Mouse (Mus musculus) erythroblast, embryonic 14.5 days (primary cell): ENCODE results near the gene Nrxn3. TPM values are rescaled to one million over a fixed set of nuclear protein-coding genes. Genes with fewer than 3 reads are reported as not detected.

Experiments used
- H3K27me3 ChIP-seq: 2 replicates; pipeline ENCODE4 v1.6.1; 2012; ENCODE audit warnings: inconsistent platforms; ENCODE audit not compliant: control insufficient read depth
- H3K36me3 ChIP-seq: 2 replicates; pipeline ENCODE4 v1.6.1; 2012; ENCODE audit warnings: mild to moderate bottlenecking, inconsistent platforms; ENCODE audit not compliant: control insufficient read depth
- H3K4me1 ChIP-seq: 2 replicates; pipeline ENCODE4 v1.6.1; 2012; ENCODE audit warnings: inconsistent platforms; ENCODE audit not compliant: control insufficient read depth
- H3K4me3 ChIP-seq: replicated peaks from 2 replicates; pipeline ENCODE3; 2012; ENCODE audit warnings: moderate library complexity, mild to moderate bottlenecking, inconsistent platforms
- H3K9me3 ChIP-seq: 2 replicates; pipeline ENCODE4 v1.6.1; 2012; ENCODE audit warnings: low read length, inconsistent platforms, mixed read lengths; ENCODE audit not compliant: control insufficient read depth
- GATA1 ChIP-seq: IDR thresholded peaks from 2 replicates; pipeline ENCODE4 v1.6.1; 2012; ENCODE audit warnings: low read length, inconsistent platforms, mixed read lengths
- TAL1 ChIP-seq: IDR thresholded peaks from 3 replicates; pipeline ENCODE4 v1.6.1; 2012; ENCODE audit warnings: low read length, inconsistent platforms, mixed read lengths
- polyA plus RNA-seq: library from polyadenylated mRNA; stranded (reverse); fragments of >175 nt; gene quantifications from 2 replicates; pipeline ENCODE4 v1.2.3, GENCODE M21; 2012

Gene Nrxn3
- polyA plus RNA-seq, 1 experiment, result not detected

DNA sequence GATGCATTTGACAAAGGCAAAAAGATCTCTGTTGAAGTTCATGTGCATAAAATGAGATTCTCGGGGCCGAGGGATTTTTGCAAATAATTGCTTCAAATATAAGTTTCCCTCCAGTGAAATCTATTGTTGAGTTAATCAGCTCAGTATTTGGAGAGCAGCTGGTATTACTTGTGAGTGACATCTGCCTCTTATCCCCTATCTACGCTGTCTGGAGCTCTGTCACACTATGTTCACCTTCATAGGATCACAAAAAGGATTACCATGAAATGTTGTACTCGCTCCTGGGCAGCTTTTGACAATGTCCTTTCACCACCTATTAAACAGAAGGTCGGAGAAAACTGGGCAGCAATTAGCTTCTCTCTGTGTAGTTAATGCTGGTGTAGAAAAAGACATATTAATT lies 1259.8 kb downstream of the Nrxn3 start:
- H3K36me3 ChIP-seq, result no peaks in the 10 kb centered on the region
- TF ChIP-seq TAL1 (no peak), GATA1 (no peak)
- no peaks in the 10 kb centered on the region for H3K4me1 ChIP-seq
- no peak overlapping the region for H3K4me3 ChIP-seq
- peaks cover 5% of the 10 kb centered on the region for H3K9me3 ChIP-seq
- H3K27me3 ChIP-seq, result no peaks in the 10 kb centered on the region

DNA sequence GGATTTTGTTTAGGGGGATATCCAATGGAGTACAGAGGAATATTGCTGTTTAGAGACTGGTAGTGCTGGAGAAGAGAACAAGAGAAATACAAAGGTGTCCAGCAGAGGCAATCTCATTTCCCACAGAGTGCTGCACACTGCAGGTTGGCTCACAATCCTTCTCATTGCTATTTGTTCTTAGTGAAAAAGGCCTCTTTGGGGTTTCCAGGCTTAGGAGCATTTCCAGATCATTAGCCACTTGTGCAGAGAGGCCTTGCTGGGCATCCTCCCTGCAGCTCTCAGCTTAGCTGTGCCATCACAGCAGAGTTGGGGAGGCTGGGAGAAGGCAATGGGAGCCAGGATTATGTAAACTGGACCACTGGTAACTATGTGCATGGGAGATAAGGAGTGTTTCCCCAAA lies 1260.7 kb downstream of the Nrxn3 start:
- Histone ChIP-seq H3K4me1 (no peaks in the 10 kb centered on the region), H3K4me3 (no peak overlapping the region), H3K36me3 (no peaks in the 10 kb centered on the region), H3K27me3 (no peaks in the 10 kb centered on the region), H3K9me3 (peaks cover 5% of the 10 kb centered on the region)
- TF ChIP-seq GATA1 (no peak), TAL1 (no peak)

DNA sequence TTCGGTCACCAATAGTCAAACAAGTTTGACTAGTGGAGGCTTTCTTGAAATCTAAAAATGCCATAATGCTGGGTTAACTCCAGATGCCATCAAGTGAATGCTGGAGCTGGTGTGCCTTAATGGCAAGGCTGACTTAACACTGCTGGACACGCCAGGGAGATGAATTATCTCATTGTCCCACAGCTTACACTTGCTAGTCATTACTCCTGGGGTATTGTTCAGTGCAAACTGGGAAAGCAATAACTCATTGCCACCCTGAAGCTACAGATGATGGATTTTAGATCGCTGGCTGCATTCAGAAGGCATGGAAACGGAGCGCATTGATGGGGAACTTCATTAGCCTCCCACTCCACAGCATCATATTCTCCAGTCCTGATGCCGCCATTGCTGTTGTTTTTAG lies 1263.5 kb downstream of the Nrxn3 start:
- no peaks in the 10 kb centered on the region for H3K27me3 ChIP-seq
- peaks cover 5% of the 10 kb centered on the region for H3K9me3 ChIP-seq
- TF ChIP-seq TAL1 (no peak), GATA1 (no peak)
- no peak overlapping the region for H3K4me3 ChIP-seq
- no peaks in the 10 kb centered on the region for H3K4me1 ChIP-seq
- H3K36me3 ChIP-seq, result no peaks in the 10 kb centered on the region

GRCm38 (mm10) chr12:89993273-89993672 lies 1270.6 kb downstream of the Nrxn3 start:
- TF ChIP-seq TAL1 (no peak), GATA1 (no peak)
- H3K36me3 ChIP-seq, result no peaks in the 10 kb centered on the region

DNA sequence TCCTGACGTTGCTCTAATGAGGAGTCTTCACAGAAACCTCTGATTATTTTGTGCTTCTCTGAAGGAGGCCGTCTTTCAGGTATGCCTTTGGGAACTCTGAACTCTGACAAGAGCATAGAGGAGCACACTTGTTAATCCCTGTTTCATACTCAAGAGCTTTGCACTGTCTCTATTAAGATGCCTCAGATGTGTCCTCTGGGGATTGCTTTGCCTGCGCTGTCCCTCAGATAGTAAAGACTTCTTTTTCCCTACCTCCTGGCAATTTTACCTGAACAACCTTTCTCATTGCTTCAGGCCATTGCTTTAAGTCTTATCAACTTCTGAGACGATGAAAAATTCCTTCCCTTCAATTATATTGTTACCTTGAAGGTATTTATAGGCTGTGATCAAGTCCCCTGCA lies 1272.7 kb downstream of the Nrxn3 start:
- Histone ChIP-seq H3K4me3 (no peak overlapping the region), H3K36me3 (no peaks in the 10 kb centered on the region)
- no peak for TF ChIP-seq TAL1
- no peak for TF ChIP-seq GATA1

More at GRCm38 (mm10) chr12:89993273-89993672, 1270.6 kb downstream of the Nrxn3 start:
- Histone ChIP-seq H3K9me3 (no peaks in the 10 kb centered on the region), H3K27me3 (no peaks in the 10 kb centered on the region), H3K4me3 (no peak overlapping the region), H3K4me1 (no peaks in the 10 kb centered on the region)

DNA sequence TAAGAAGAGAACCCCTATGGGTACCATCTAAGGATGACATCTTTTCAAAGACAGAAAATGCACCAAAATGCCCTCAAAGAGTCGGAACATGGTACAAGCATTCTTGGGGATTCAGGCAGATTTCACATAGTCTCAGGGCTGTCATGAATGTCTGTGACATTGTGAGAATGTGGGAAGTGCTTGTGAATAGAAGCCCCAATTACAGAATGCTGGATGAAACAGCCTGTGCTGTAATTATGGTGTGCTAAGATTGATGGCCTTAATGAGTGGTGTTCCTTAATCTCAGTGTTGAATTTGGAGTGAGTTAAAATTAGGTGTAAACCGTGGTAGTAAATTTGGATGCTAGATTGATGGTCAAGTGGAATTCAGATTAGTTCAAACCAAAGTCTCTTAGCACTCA lies 1287.6 kb downstream of the Nrxn3 start:
- no peaks in the 10 kb centered on the region for H3K27me3 ChIP-seq
- no peaks in the 10 kb centered on the region for H3K36me3 ChIP-seq
- TF ChIP-seq TAL1, result no peak
- no peak for TF ChIP-seq GATA1
- no peaks in the 10 kb centered on the region for H3K4me1 ChIP-seq
- no peak overlapping the region for H3K4me3 ChIP-seq
- H3K9me3 ChIP-seq, result 0 out of 2 replicates have a peak, but pooled peaks cover 2% of the 10 kb centered on the region

More for the DNA sequence above, 1272.7 kb downstream of the Nrxn3 start:
- Histone ChIP-seq H3K27me3 (no peaks in the 10 kb centered on the region), H3K9me3 (no peaks in the 10 kb centered on the region), H3K4me1 (no peaks in the 10 kb centered on the region)

GRCm38 (mm10) chr12:90013958-90014357 lies 1291.3 kb downstream of the Nrxn3 start:
- TF ChIP-seq GATA1 (no peak), TAL1 (no peak)
- Histone ChIP-seq H3K9me3 (no peaks in the 10 kb centered on the region; the same call in 1 of the 2 replicates), H3K4me3 (no peak overlapping the region), H3K27me3 (no peaks in the 10 kb centered on the region), H3K4me1 (no peaks in the 10 kb centered on the region), H3K36me3 (no peaks in the 10 kb centered on the region)

DNA sequence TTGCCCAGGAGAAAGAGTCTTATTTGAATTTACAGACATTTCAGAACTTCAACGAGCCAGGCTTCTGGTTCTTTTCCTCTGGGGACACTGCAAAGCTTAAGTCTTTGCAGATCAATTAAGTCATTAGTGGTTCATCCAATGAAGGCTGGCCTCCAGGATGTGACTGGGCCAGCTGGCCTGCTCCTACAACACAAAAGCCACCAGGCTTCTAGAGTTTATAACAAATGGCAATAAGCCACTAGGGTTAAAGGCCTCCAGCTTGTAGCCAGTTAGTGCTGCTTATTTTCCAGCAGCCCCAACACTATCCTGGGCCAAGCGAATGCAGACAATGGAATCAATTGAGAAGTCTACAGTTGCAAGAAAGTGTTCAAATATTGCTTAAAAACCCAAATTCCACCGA lies 1304.3 kb downstream of the Nrxn3 start:
- TF ChIP-seq TAL1 (no peak), GATA1 (no peak)
- H3K4me3 ChIP-seq, result no peak overlapping the region
- no peaks in the 10 kb centered on the region for H3K4me1 ChIP-seq
- no peaks in the 10 kb centered on the region for H3K36me3 ChIP-seq
- H3K27me3 ChIP-seq, result no peaks in the 10 kb centered on the region
- no peaks in the 10 kb centered on the region for H3K9me3 ChIP-seq

DNA sequence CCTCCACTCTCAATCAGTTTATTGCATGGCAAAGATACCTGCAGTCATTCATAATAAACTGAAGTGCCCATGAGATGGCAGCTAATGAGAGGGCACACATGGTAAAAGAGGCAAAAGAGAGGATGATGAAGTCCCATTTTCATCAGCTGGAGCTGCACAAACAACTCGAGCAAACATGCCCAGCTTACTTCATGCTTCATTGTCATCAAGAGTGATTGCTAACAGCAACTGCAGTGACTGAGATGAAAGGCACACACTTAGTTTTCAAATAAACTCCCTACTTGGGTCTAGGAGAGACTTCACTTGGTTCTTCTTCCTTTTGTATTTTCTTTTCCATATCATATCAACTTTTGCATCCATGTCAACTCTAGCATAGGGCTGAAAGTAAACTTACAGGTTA lies 1318.4 kb downstream of the Nrxn3 start:
- no peaks in the 10 kb centered on the region for H3K9me3 ChIP-seq
- no peak overlapping the region for H3K4me3 ChIP-seq
- H3K36me3 ChIP-seq, result no peaks in the 10 kb centered on the region
- H3K27me3 ChIP-seq, result no peaks in the 10 kb centered on the region
- H3K4me1 ChIP-seq, result no peaks in the 10 kb centered on the region
- TF ChIP-seq GATA1 (no peak), TAL1 (no peak)

DNA sequence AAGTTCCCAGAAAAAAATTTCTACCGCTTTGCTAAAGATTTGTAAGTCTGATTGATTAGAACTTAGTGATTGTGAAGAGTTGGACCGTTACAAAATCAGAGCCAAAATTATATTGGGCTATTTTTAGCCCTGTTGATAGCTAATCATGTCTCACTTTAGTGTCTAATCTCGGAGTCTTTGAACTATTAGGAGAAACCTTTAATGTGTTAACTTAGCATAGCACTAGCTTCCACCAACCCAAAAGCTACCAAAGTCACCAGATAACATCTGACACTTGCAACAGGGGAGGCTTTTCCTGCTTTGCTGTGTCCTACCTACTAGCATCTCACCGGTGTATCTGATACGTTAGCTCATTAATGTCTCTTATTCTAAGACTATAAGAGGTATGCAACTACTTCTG lies 1333.6 kb downstream of the Nrxn3 start:
- Histone ChIP-seq H3K4me3 (no peak overlapping the region), H3K36me3 (no peaks in the 10 kb centered on the region)

More for the DNA sequence above, 1333.6 kb downstream of the Nrxn3 start:
- Histone ChIP-seq H3K4me1 (no peaks in the 10 kb centered on the region), H3K27me3 (no peaks in the 10 kb centered on the region), H3K9me3 (no peaks in the 10 kb centered on the region)
- TF ChIP-seq GATA1, result no peak
- TF ChIP-seq TAL1, result no peak
